Mouse (Mus musculus) stomach, embryonic 15.5 days (tissue): ENCODE measurements around the gene Anp32a. TPM values are rescaled to one million over a fixed set of nuclear protein-coding genes. Genes with fewer than 3 reads are reported as not detected.

Experiments used
- ATAC-seq: fragments of 200-750 bp; cut with Nextera tagmentation; 2 replicates; pipeline ENCODE4 v1.8.0; 2017; ENCODE audit warnings: low read depth, moderate number of reproducible peaks, moderate TSS enrichment; ENCODE audit not compliant: insufficient read depth, low FRiP score
- H3K27ac ChIP-seq: fragments of 300-500 bp; sonication (generic); 2 replicates; pipeline ENCODE4 v1.5.1; 2015; ENCODE audit warnings: mild to moderate bottlenecking, inconsistent platforms
- H3K27me3 ChIP-seq: fragments of 300-500 bp; sonication (generic); replicated peaks from 2 replicates; pipeline ENCODE4 v1.6.1; 2015; ENCODE audit warnings: inconsistent platforms
- H3K36me3 ChIP-seq: fragments of 300-500 bp; sonication (generic); 2 replicates; pipeline ENCODE4 v1.6.1; 2015; ENCODE audit warnings: inconsistent platforms
- H3K4me1 ChIP-seq: fragments of 300-500 bp; sonication (generic); 2 replicates; pipeline ENCODE4 v1.6.1; 2015; ENCODE audit warnings: inconsistent platforms
- H3K4me2 ChIP-seq: fragments of 300-500 bp; sonication (generic); 2 replicates; pipeline ENCODE4 v1.6.1; 2015; ENCODE audit warnings: mild to moderate bottlenecking, inconsistent platforms
- H3K4me3 ChIP-seq: fragments of 300-500 bp; sonication (generic); replicated peaks from 2 replicates; pipeline ENCODE4 v1.5.1; 2015; ENCODE audit warnings: inconsistent platforms
- H3K9ac ChIP-seq: fragments of 300-500 bp; sonication (generic); 2 replicates; pipeline ENCODE4 v1.6.1; 2015; ENCODE audit warnings: inconsistent platforms
- H3K9me3 ChIP-seq: fragments of 300-500 bp; sonication (generic); 2 replicates; pipeline ENCODE4 v1.6.1; 2016; ENCODE audit warnings: inconsistent platforms
- WGBS: fragments of 180-500 bp; shearing (Covaris S2); methylation state at CpG from one replicate; pipeline ENCODE4 v1.1.7; 2015; 5-methylcytosine and 5-hydroxymethylcytosine counted together
- polyA plus RNA-seq: library from polyadenylated mRNA; unstranded; fragments of >200 nt; fragmentation: Nextera tagmentation; extraction: Ambion mirVana; gene quantifications from 2 replicates; pipeline ENCODE4 v1.2.1, GENCODE M21; 2015

The Anp32a gene
- polyA plus RNA-seq, 1 experiment from 2014 or later: 163 TPM

- H3K36me3 ChIP-seq: peaks cover 30% of the 10 kb centered on the region
- H3K4me1 ChIP-seq: peaks cover 70% of the 10 kb centered on the region
- H3K27ac ChIP-seq: no peak overlapping the region
- H3K9me3 ChIP-seq: no peaks in the 10 kb centered on the region
- WGBS: 56% methylated on average over 16 of the region's 16 CpGs
- H3K9ac ChIP-seq: no peak overlapping the region
- H3K27me3 ChIP-seq: no peaks in the 10 kb centered on the region
- no peak for ATAC-seq
- no peak overlapping the region for H3K4me2 ChIP-seq
- H3K4me3 ChIP-seq: no peak overlapping the region
Measured at GRCm38 (mm10) chr9:62371745-62372555, 30.9 kb downstream of the Anp32a start.

- no peak for ATAC-seq
- Histone ChIP-seq H3K27ac (peak overlapping the region; percentile 53; the same call in 1 of the 2 replicates), H3K4me2 (no peak overlapping the region), H3K27me3 (no peaks in the 10 kb centered on the region), H3K9me3 (no peaks in the 10 kb centered on the region), H3K9ac (no peak overlapping the region), H3K4me1 (peaks cover 64% of the 10 kb centered on the region), H3K36me3 (peaks cover 36% of the 10 kb centered on the region), H3K4me3 (no peak overlapping the region)
- 79% methylated on average over 9 of the region's 9 CpGs for WGBS
Measured at GRCm38 (mm10) chr9:62372556-62373221, 31.6 kb downstream of the Anp32a start.

- ATAC-seq: no peak
Measured at GRCm38 (mm10) chr9:62373222-62374123, 32.4 kb downstream of the Anp32a start.

GRCm38 (mm10) chr9:62374276-62374675 lies 33.2 kb downstream of the Anp32a start:
- Histone ChIP-seq H3K4me1 (peaks cover 52% of the 10 kb centered on the region), H3K9me3 (no peaks in the 10 kb centered on the region), H3K4me2 (no peak overlapping the region), H3K4me3 (no peak overlapping the region), H3K27ac (peak overlapping the region; percentile 68), H3K27me3 (no peaks in the 10 kb centered on the region), H3K9ac (no peak overlapping the region), H3K36me3 (peaks cover 40% of the 10 kb centered on the region)
- peak; percentile 48 for ATAC-seq
- 59% methylated on average over 3 of the region's 3 CpGs for WGBS

More at GRCm38 (mm10) chr9:62373222-62374123, 32.4 kb downstream of the Anp32a start:
- no peak overlapping the region for H3K4me3 ChIP-seq
- H3K4me2 ChIP-seq: 0 out of 2 replicates have a peak overlapping the region, but pooled peaks have one; percentile 5
- no peaks in the 10 kb centered on the region for H3K27me3 ChIP-seq
- H3K36me3 ChIP-seq: peaks cover 40% of the 10 kb centered on the region
- WGBS: 54% methylated on average over 18 of the region's 18 CpGs
- no peak overlapping the region for H3K9ac ChIP-seq
- no peaks in the 10 kb centered on the region for H3K9me3 ChIP-seq
- peak overlapping the region; percentile 68 for H3K27ac ChIP-seq
- peaks cover 59% of the 10 kb centered on the region for H3K4me1 ChIP-seq

GRCm38 (mm10) chr9:62377897-62378296 lies 36.8 kb downstream of the Anp32a start:
- no peaks in the 10 kb centered on the region for H3K27me3 ChIP-seq
- no peak overlapping the region for H3K4me3 ChIP-seq
- H3K9me3 ChIP-seq: no peaks in the 10 kb centered on the region
- 93% methylated on average over 10 of the region's 10 CpGs for WGBS
- H3K36me3 ChIP-seq: peaks cover 43% of the 10 kb centered on the region
- no peak overlapping the region for H3K4me2 ChIP-seq
- H3K4me1 ChIP-seq: peaks cover 21% of the 10 kb centered on the region; the same call in 1 of the 2 replicates
- ATAC-seq: no peak
- no peak overlapping the region for H3K27ac ChIP-seq
- H3K9ac ChIP-seq: no peak overlapping the region

DNA sequence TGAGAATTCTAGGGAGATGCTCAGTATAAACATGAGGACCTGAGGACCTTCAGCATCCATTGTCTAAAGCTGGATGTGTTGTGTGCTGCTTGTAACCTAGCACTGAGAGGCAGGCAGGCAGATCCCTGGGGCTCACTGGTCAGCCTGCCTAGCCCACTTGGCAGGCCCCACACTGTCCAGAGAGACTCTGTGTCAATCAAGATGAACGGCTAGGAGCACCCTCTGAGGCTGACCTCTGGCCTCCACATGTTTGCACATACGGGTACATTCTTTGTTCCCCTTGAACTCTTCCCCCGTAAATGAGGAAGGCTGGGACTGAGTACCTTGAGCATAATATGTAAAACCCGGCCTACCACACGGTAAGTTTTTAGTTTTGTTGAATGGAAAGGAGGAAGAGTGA lies 39.3 kb downstream of the Anp32a start:
- Histone ChIP-seq H3K36me3 (peaks cover 27% of the 10 kb centered on the region), H3K27ac (no peak overlapping the region; the same call in 1 of the 2 replicates), H3K4me1 (peaks cover under 1% of the 10 kb centered on the region; the same call in 1 of the 2 replicates), H3K4me2 (no peak overlapping the region), H3K9ac (no peak overlapping the region), H3K4me3 (no peak overlapping the region), H3K27me3 (no peaks in the 10 kb centered on the region), H3K9me3 (no peaks in the 10 kb centered on the region)
- no peak for ATAC-seq
- WGBS: 45% methylated on average over 5 of the region's 5 CpGs

- H3K27me3 ChIP-seq: no peaks in the 10 kb centered on the region
- H3K36me3 ChIP-seq: peaks cover 18% of the 10 kb centered on the region
- 58% methylated on average over 8 of the region's 8 CpGs for WGBS
- H3K4me2 ChIP-seq: no peak overlapping the region
- H3K4me1 ChIP-seq: no peaks in the 10 kb centered on the region
- no peak for ATAC-seq
- no peak overlapping the region for H3K27ac ChIP-seq
- H3K9ac ChIP-seq: no peak overlapping the region
- H3K4me3 ChIP-seq: no peak overlapping the region
- H3K9me3 ChIP-seq: no peaks in the 10 kb centered on the region
Measured at GRCm38 (mm10) chr9:62381402-62381913, 40.4 kb downstream of the Anp32a start.

DNA sequence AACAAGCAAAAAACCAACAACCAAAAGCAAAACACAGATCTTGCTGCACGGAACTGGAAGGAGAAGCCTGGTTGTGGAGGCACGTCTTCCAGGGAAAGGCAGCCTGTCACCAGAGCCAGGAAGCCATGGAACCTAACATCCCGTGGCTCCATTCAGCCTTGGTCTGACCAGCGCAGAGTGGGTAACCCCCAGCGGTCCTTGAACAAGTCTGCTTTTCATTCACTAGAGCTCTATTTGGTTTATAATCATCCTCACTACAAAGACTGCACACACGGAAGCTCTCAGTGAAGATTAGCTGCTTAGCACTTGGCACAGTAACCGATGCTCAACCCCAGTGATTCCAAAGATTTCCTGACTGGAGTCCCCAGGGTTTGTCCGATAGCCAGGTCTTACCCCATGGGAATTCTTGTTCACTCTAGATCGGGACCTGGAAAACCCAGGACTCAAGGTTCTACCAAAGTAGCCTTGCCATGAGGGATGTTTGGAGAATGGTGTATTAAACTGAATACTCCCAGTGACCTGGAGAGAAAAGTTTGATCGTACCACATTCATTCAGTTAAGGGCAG lies 41.5 kb downstream of the Anp32a start:
- WGBS: 78% methylated on average over 10 of the region's 10 CpGs
- Histone ChIP-seq H3K36me3 (peaks cover 7% of the 10 kb centered on the region), H3K4me2 (no peak overlapping the region), H3K9ac (no peak overlapping the region), H3K27me3 (no peaks in the 10 kb centered on the region), H3K27ac (no peak overlapping the region), H3K4me3 (no peak overlapping the region), H3K9me3 (no peaks in the 10 kb centered on the region), H3K4me1 (no peaks in the 10 kb centered on the region)
- no peak for ATAC-seq

DNA sequence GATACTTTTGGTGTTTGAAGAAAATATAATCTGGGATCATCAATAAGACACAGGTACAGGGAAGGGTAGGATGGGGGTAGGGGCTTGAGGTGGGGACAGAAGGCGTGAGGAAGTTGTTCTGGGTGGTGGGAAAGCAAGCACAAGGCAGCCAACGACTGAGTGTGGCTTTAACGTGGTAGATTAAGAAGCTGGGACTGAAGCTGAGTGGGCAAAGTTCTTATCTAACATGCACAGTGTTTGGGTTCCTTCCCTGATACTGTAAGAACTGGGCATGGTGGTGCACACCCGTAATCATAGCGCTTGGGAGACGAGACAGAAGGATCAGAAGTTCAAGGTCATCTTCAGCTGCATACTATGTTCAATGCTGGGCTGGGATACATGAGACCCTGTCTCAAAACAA lies 44.0 kb downstream of the Anp32a start:
- Histone ChIP-seq H3K4me3 (no peak overlapping the region), H3K4me2 (no peak overlapping the region), H3K9ac (no peak overlapping the region), H3K9me3 (no peaks in the 10 kb centered on the region), H3K27ac (no peak overlapping the region), H3K4me1 (no peaks in the 10 kb centered on the region), H3K36me3 (no peaks in the 10 kb centered on the region), H3K27me3 (no peaks in the 10 kb centered on the region)
- 70% methylated on average over 6 of the region's 6 CpGs for WGBS
- ATAC-seq: peak; percentile 43; the same call in 1 of the 2 replicates

GRCm38 (mm10) chr9:62385727-62386518 lies 44.8 kb downstream of the Anp32a start:
- H3K36me3 ChIP-seq: no peaks in the 10 kb centered on the region
- no peak overlapping the region for H3K27ac ChIP-seq
- no peak overlapping the region for H3K4me3 ChIP-seq
- H3K27me3 ChIP-seq: no peaks in the 10 kb centered on the region
- H3K4me2 ChIP-seq: no peak overlapping the region
- no peak for ATAC-seq
- H3K4me1 ChIP-seq: no peaks in the 10 kb centered on the region
- H3K9ac ChIP-seq: no peak overlapping the region
- 61% methylated on average over 4 of the region's 4 CpGs for WGBS
- no peaks in the 10 kb centered on the region for H3K9me3 ChIP-seq
